Comparison of ENCODE assay signal across 22 mouse cellular contexts in the genomic region with DNA sequence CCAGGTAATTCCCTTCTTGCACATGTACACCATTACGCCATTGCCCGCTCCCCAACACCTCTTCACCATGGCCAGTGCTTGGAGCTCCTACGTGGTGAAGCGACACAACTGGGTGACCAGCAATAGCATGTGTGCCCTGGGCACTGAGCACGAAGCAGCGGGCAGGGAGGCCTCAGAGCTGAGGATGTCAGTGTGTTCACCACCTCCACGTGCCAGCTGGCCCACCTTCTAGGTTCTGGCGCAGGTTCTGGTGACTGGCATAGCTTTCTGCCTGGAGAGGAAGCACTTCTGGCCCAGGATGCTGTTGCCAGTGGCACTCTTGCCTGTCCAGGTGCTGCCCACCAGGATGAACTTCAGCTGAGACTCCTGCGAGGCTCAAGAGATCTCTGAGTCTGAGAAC. TPM values are rescaled to one million over a fixed set of nuclear protein-coding genes. Genes with fewer than 3 reads are reported as not detected.
DNase-seq lines count a peak whose midpoint lies in the region; TF ChIP-seq lines count a peak whose summit lies in the region.
"Had no signal": no experiment of that assay in that cellular context is flagged by ENCODE, and none has a peak within 500 bp of the region (broad histone marks: within the 10 kb centered on the region; RNA-seq: fewer than 3 reads in every experiment).

No protein-coding gene starts in this region.

- H3K4me1 ChIP-seq in cerebellum, adult 2 months (ENCODE audit: control insufficient read depth, insufficient read depth, low read length) = no peaks in the 10 kb centered on the region
- peaks cover 17% of the 10 kb centered on the region for H3K4me1 ChIP-seq in kidney, adult 2 months (ENCODE audit: control insufficient read depth, insufficient read depth, low read length)
- H3K4me1 ChIP-seq in liver, adult 2 months (ENCODE audit: control insufficient read depth, insufficient read depth, low read length) = peaks cover 17% of the 10 kb centered on the region
- H3K4me1 ChIP-seq: embryonic facial prominence, embryonic 15.5 days; forebrain, embryonic 10.5 days; heart, embryonic 13.5 days; hindbrain, embryonic 12.5 days had no signal

- no peak overlapping the region for H3K4me3 ChIP-seq in cerebellum, adult 2 months (replicated peaks; ENCODE audit: insufficient read depth, low read depth, low read length)
- no peak overlapping the region for H3K4me3 ChIP-seq in kidney, adult 2 months (ENCODE audit: insufficient read depth, low read depth, low read length)
- no peak overlapping the region for H3K4me3 ChIP-seq in liver, adult 2 months (ENCODE audit: insufficient read depth, low read depth, low read length)
- H3K4me3 ChIP-seq: embryonic facial prominence, embryonic 15.5 days; erythroblast, embryonic 14.5 days; forebrain, embryonic 10.5 days; gastrocnemius, adult 2 months; heart, embryonic 13.5 days; hindbrain, embryonic 12.5 days had no signal

- H3K9ac ChIP-seq in liver, adult 2 months (ENCODE audit: low read depth, low read length) = no peak overlapping the region
- H3K9ac ChIP-seq: embryonic facial prominence, embryonic 15.5 days; heart, embryonic 13.5 days; hindbrain, embryonic 12.5 days had no signal

- peak; percentile 27 to 32 for DNase-seq in cerebellum, postnatal 14 days
- DNase-seq in cerebellum, adult 2 months = no peak
- DNase-seq in kidney, adult 2 months = no peak
- no peak for DNase-seq in kidney, postnatal 25 days
- DNase-seq in liver, adult 2 months (ENCODE audit: extremely low read depth, low read depth, low spot score) = peak; percentile 66
- DNase-seq in liver = no peak
- DNase-seq in testis, postnatal 10 days (ENCODE audit: low spot score) = peak; percentile 31
- no peak for DNase-seq in testis, postnatal 14 days (ENCODE audit: low spot score)
- DNase-seq: adrenal gland, postnatal 10 days; cerebellum, adult 11 months; cerebellum, adult 9-11 months; embryo, embryonic 11 days; gastrocnemius, adult 2 months; gastrocnemius, postnatal 25 days; heart, postnatal 36 days had no signal

- no peak overlapping the region for H3K27ac ChIP-seq in cerebellum, adult 2 months (ENCODE audit: insufficient read depth, low read length)
- peak overlapping the region; percentile 83; the same call in 1 of the 2 replicates for H3K27ac ChIP-seq in kidney, adult 2 months (ENCODE audit: insufficient read depth, low read depth, low read length)
- H3K27ac ChIP-seq in liver, adult 2 months (replicated peaks; ENCODE audit: insufficient read depth, low read depth, low read length) = peak overlapping the region; percentile 51; the same call in 1 of the 2 replicates
- H3K27ac ChIP-seq: embryonic facial prominence, embryonic 15.5 days; forebrain, embryonic 10.5 days; gastrocnemius, adult 2 months; heart, embryonic 13.5 days; hindbrain, embryonic 12.5 days had no signal

- 52% methylated on average over 9 of the region's 9 CpGs for WGBS in cerebellum, adult 2 months
- 97% methylated on average over 9 of the region's 9 CpGs for WGBS in kidney, adult 2 months
- 73% methylated on average over 9 of the region's 9 CpGs for WGBS in liver, adult 2 months

- no peaks in the 10 kb centered on the region for H3K79me2 ChIP-seq in liver, adult 2 months (ENCODE audit: control insufficient read depth, insufficient read depth, low read length)

- TF ChIP-seq POLR2A in cerebellum, adult 2 months (IDR thresholded peaks at IDR 0.05; ENCODE audit: borderline replicate concordance, insufficient read depth, low read length) = no peak
- no peak for TF ChIP-seq POLR2A in kidney, adult 2 months (IDR thresholded peaks at IDR 0.05; ENCODE audit: low read depth, low read length)
- no peak for TF ChIP-seq POLR2A in liver, adult 2 months (IDR thresholded peaks at IDR 0.05; ENCODE audit: extremely low read depth, insufficient read depth, low read length)

- no peak for TF ChIP-seq CTCF in cerebellum, adult 2 months (IDR thresholded peaks at IDR 0.05; ENCODE audit: borderline replicate concordance, insufficient read depth, low read depth, low read length)
- no peak for TF ChIP-seq CTCF in kidney, adult 2 months (conservative IDR thresholded peaks at IDR 0.05; ENCODE audit: insufficient read depth, insufficient read length, low read depth, low read length)
- TF ChIP-seq CTCF in liver, adult 2 months (IDR thresholded peaks at IDR 0.05; ENCODE audit: low read depth, low read length) = no peak

- H3K27me3 ChIP-seq in cerebellum, adult 2 months (ENCODE audit: control insufficient read depth, insufficient read depth, low read length) = no peaks in the 10 kb centered on the region
- H3K27me3 ChIP-seq in kidney, adult 2 months (replicated peaks; ENCODE audit: control insufficient read depth, insufficient read depth, low read length) = no peaks in the 10 kb centered on the region
- no peaks in the 10 kb centered on the region for H3K27me3 ChIP-seq in liver, adult 2 months (ENCODE audit: control insufficient read depth, insufficient read depth, low read length)
- H3K27me3 ChIP-seq: embryonic facial prominence, embryonic 15.5 days; heart, embryonic 13.5 days; hindbrain, embryonic 12.5 days had no signal

- H3K36me3 ChIP-seq in kidney, adult 2 months (ENCODE audit: control insufficient read depth, insufficient read depth, low read length) = no peaks in the 10 kb centered on the region
- H3K36me3 ChIP-seq in liver, adult 2 months (ENCODE audit: control insufficient read depth, insufficient read depth, low read length) = no peaks in the 10 kb centered on the region
- H3K36me3 ChIP-seq: embryonic facial prominence, embryonic 15.5 days; forebrain, embryonic 10.5 days; heart, embryonic 13.5 days; hindbrain, embryonic 12.5 days had no signal

RNA-seq across cellular contexts. Expression of a gene that starts 10.5 kb away (rescaled TPM):
- polyA plus RNA-seq in cerebellum, adult 2 months (2012; rRNA removed) = 0.86 and 0.98 TPM in 2 replicates
- polyA plus RNA-seq in kidney, adult 2 months (2012; rRNA removed) = 6.8 and 10.1 TPM in 2 replicates
- total RNA-seq in liver, adult 2 months (2014; rRNA removed) = 11.6 and 12.2 TPM in 2 replicates
- 4.2 and 6.3 TPM in 2 replicates for polyA plus RNA-seq in liver, adult 2 months (2012; rRNA removed)
- polyA plus RNA-seq: erythroblast, embryonic 14.5 days had no signal

RNA-seq across cellular contexts. Expression of a gene that starts 18.4 kb away (rescaled TPM):
- polyA plus RNA-seq in cerebellum, adult 2 months (2012; rRNA removed) = 1.3 TPM in 2 replicates
- 6.1 and 9.1 TPM in 2 replicates for polyA plus RNA-seq in kidney, adult 2 months (2012; rRNA removed)
- total RNA-seq in liver, adult 2 months (2014; rRNA removed) = 6.1 and 6.4 TPM in 2 replicates
- polyA plus RNA-seq in liver, adult 2 months (2012; rRNA removed) = 1.0 and 1.4 TPM in 2 replicates
- total RNA-seq: MEL had no signal
- polyA plus RNA-seq: C2C12; erythroblast, embryonic 14.5 days had no signal

RNA-seq across cellular contexts. Expression of a gene that starts 18.9 kb away (rescaled TPM):
- polyA plus RNA-seq in cerebellum, adult 2 months (2012; rRNA removed) = 0.54 and 0.74 TPM in 2 replicates
- 27.5 and 44.3 TPM in 2 replicates for polyA plus RNA-seq in kidney, adult 2 months (2012; rRNA removed)
- 11.9 and 15.1 TPM in 2 replicates for total RNA-seq in liver, adult 2 months (2014; rRNA removed)
- polyA plus RNA-seq in liver, adult 2 months (2012; rRNA removed) = 3.9 and 5.5 TPM in 2 replicates
- polyA plus RNA-seq: erythroblast, embryonic 14.5 days had no signal

RNA-seq across cellular contexts. Expression of a gene that starts 38.9 kb away (rescaled TPM):
- 34.3 and 35.2 TPM in 2 replicates for polyA plus RNA-seq in cerebellum, adult 2 months (2012; rRNA removed)
- polyA plus RNA-seq in kidney, adult 2 months (2012; rRNA removed) = 30.9 and 37.4 TPM in 2 replicates
- total RNA-seq in liver, adult 2 months (2014; rRNA removed) = under 0.01 TPM in 2 replicates
- 0.06 and 0.10 TPM in 2 replicates for polyA plus RNA-seq in liver, adult 2 months (2012; rRNA removed)
- total RNA-seq: MEL had no signal
- polyA plus RNA-seq: erythroblast, embryonic 14.5 days had no signal

RNA-seq across cellular contexts. Expression of a gene that starts 42.6 kb away (rescaled TPM):
- 4.1 and 4.6 TPM in 2 replicates for polyA plus RNA-seq in cerebellum, adult 2 months (2012; rRNA removed)
- polyA plus RNA-seq in kidney, adult 2 months (2012; rRNA removed) = 14.2 and 24.0 TPM in 2 replicates
- total RNA-seq in liver, adult 2 months (2014; rRNA removed) = 13.9 and 19.1 TPM in 2 replicates
- polyA plus RNA-seq in liver, adult 2 months (2012; rRNA removed) = 2.6 and 2.8 TPM in 2 replicates
- total RNA-seq: MEL had no signal
- polyA plus RNA-seq: C2C12; erythroblast, embryonic 14.5 days had no signal

Comparison
In these comparisons a context has a peak if more than half of its experiments do, and no peak if none do; other contexts are left out.
1. DNase-seq: peak in cerebellum, postnatal 14 days (2 of 2), liver, adult 2 months (single experiment) and testis, postnatal 10 days (single experiment); none in cerebellum, adult 2 months (0 of 2), kidney, adult 2 months (single experiment), kidney, postnatal 25 days (0 of 2), liver (single experiment) and testis, postnatal 14 days (single experiment).